Mouse (Mus musculus) heart, adult 18-20 months (tissue): ENCODE measurements around the gene Cdk6. TPM values are rescaled to one million over a fixed set of nuclear protein-coding genes. Genes with fewer than 3 reads are reported as not detected.
A peak's percentile ranks its signal among the peaks of the same experiment; 100 is the strongest.

Experiments
- DNase-seq, 2 experiments: peaks; one replicate each; pipeline ENCODE4 v3.0.0; 2021 to 2022; ENCODE audit warnings: mixed read lengths in 1 of 2
- total RNA-seq, 2 experiments: library from RNA; stranded (reverse); gene quantifications; 2 replicates each; pipeline ENCODE4 v1.2.3; 2021

The Cdk6 gene
- total RNA-seq, 2 experiments from 2014 or later = 7.3 to 8.5 TPM

DNA sequence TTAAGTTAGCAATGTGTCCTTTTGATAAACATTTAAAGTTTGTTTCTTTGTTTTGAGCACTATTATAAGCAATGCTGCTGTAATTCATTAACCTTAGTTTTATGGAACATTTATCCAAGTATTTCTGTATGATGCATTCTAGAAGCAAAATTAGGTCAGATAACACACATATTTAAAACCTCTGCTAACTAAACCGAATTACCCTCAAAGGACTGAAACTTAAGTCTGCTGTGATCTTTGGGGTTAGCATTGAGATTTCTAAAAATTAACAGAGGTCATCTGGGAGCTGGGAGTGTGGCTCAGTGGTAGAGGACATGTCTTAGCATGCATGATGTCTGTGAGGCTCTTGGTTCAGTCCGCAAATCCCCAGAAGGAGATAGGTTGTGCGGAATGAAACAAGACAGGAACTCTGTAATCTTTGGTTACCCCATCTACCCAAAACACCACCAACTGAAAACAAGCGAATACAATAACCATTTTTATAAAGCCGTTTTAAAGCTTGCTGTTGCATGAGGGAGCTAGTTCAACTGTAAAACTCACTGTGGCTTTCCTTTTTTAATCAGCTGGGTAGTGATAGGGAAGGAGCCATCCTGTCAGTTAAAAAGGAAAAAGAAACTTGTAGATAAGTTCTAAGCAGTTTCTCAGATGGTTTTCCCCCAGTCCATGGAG, 141.9 kb downstream of the Cdk6 start:
- no peak for DNase-seq

DNA sequence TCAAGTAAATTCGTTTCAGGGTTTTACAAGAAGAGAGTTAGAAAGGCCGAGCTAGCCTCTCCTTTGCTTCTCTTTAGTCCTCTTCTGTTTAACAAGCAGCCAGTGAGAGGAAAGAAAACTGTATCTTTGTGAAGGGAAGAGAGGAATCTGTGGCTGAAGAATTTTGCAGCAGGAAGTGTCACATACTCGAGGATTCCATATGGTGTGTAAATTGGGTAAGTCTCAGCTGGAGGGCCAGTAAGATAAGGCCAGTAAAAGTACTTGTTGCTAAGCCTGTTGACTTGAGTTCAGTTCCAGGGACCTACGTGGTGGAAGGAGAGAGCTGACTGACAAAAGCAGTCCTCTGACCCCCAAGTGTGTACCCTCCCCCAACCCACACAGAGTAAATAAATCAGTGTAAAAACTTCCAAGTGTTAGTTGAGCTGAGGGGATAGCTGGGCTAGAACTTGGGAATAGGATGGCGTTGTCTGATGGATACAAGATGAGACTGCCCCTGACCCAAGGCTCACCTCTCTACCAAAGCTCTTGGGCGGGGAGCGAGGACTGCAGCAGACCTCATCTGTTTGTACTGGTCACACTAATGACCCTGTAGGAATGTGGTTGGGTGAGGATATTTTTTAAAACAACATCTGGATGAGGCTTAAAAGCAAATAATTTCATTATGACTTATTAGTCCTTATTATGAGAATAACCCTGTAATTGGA, 145.4 kb downstream of the Cdk6 start:
- DNase-seq = no peak

DNA sequence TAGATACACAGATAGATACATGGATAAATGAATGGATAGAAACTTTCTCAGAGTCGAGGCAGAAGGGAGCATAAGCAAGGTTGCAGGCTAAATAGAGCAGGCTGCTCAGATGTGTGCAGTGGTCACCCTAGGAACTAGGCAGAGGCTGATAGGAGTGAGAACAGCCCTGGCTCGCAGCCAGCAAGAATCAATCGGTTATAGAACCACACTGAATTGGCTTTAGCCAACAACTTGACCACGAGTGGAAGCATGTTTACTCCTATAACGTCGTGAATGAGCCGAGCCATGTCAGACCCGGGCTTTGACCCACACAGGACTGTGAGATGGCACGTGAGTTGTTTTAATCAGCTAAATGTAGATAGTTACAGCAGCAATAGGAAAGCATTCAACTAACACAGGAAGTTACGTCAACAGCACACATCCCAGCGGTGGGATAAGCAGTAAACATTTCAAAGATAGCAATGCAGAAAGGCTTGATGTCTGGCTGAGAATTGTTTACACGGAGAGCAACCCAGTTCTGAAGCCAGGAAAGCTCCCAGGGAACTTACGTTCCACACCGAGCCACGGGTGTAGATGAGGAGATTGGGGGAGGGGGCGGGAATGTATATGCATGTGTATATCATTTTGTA, 147.0 kb downstream of the Cdk6 start:
- DNase-seq = no peak

DNA sequence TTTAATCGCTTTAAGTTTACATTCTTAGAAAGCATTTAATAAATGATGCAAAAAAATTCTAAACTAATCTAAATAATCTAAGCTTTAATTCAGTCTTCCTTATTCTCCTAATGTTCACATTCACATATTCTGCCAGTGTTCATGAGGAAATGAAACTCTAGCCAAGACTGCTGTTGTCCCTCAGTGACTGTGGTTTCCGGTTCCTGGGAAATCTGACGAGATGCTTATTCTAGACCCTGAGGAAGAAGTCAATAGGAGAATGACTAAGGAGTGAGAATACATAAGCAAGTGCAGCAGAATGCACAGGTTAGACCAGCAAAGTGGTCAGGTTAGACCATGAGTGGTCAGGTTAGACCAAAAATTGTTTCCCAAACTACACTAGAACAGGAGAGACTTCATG, 149.1 kb downstream of the Cdk6 start:
- peak; percentile 33 to 71 for DNase-seq

DNA sequence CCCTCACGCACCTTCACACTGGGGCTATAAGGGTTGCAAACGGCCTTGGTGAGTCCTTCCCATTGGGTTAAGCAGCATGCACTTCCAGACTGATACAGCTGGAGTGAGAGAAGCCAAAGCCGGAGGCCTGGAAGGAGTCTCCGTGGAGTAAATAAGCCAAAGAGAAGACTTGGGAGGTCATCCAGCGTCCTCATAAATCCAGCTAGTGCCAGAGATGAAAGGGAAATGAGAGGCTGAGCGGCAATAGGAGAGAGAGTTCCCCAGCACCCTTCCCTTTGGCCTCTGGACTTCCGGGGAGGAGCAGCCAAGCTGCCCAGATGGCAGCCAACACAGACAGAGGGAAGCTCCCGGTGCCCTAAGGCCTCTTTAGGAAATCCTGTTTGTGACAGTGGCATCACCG, 149.8 kb downstream of the Cdk6 start:
- DNase-seq = peak; percentile 76 to 86

DNA sequence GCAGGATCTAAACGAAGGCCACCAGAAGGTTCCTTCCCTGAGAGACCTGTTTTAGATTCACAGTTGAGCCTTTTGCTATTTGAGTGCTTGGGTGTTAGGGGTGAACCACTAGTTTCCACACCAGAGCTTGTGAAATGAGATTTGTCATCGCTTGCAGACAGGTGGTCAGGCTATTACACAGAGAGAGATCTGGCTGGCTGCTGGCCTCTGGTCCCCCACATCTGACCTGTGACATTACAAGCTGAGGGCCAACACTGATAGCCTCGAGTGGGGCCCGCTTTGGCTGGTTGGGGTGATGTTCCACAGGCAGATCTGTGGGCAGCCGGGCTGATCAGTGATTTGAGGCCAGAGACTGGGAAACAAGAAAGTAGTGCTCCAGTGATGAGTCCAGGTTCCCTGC, 150.6 kb downstream of the Cdk6 start:
- DNase-seq = no peak

- DNase-seq = peak in 1 of 2 experiments; percentile 48
Measured at GRCm38 (mm10) chr5:3492776-3493636, 151.7 kb downstream of the Cdk6 start.

- DNase-seq = no peak
Measured at GRCm38 (mm10) chr5:3493968-3494367, 152.7 kb downstream of the Cdk6 start.

GRCm38 (mm10) chr5:3494452-3495187, 153.3 kb downstream of the Cdk6 start:
- peak; percentile 33 to 56 for DNase-seq

GRCm38 (mm10) chr5:3497505-3497925, 156.2 kb downstream of the Cdk6 start:
- DNase-seq = no peak

DNA sequence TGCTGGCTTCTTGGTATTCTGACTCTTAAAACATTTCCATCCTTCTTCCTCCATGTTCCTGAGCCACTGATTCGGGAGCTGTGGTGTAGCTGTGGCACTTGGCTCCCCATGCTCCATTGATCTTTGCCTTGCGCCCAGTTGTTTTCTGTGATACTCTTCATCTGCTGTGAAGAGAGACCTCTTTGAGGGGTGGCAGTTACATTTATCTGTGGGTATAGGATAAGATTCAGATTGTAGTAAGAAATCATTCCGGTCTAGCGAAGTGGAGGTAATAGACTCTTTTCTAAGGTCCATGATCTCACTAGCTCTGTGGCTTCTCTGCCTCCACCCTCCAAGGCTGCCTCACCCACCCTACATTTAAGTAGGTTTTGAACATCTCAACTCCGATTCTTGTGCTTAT, 159.0 kb downstream of the Cdk6 start:
- no peak for DNase-seq

DNA sequence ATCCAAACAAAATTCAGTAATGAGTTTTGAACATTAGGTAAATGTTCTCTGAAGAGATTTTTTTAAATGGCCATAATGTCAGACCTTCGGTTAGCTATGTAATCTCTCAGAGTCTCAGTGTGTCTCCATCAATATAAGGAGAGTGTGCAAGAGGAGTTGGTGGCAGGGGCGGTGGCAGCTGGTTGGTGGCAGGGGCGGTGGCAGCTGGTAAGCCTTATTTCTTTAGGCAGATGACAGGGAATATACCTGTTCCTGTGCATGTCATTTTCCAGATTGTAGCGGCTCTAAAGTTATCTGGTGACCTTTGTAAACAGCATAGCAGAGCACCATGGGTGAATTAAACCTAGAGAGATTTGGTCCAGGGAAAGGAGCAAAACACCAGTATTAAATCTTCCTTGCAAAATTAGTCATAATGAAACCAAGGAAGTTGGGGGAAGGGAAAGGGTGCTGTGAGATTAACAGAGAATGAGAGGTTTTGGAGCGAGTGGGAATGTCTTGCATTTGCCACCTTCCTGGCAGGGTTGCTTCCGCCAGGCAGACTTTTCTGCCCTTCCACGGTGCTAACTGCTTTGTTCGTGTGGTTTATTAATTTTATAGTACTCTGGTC, 159.8 kb downstream of the Cdk6 start:
- no peak for DNase-seq

DNA sequence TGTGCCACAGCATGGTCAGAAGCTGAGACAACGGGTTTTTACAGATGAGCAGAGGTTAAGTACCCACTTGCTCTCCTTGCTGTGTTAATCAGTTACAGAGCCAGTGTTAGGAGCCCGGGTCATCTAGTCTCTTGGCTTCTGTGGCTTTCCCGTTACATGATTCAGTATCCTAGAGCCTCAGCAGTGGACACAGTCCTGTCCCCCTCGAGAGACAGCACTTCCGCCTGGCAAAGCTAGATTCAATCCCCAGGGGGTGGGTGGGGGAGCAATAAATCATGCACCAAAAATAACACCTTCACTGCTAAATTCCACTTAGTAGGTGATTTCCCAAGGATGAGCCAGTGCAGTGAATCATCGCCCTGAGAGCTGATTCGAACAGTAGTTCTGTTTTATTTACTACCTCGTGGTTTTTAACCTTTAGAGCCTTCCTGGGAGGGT, 160.3 kb downstream of the Cdk6 start:
- peak; percentile 62 to 66 for DNase-seq

DNA sequence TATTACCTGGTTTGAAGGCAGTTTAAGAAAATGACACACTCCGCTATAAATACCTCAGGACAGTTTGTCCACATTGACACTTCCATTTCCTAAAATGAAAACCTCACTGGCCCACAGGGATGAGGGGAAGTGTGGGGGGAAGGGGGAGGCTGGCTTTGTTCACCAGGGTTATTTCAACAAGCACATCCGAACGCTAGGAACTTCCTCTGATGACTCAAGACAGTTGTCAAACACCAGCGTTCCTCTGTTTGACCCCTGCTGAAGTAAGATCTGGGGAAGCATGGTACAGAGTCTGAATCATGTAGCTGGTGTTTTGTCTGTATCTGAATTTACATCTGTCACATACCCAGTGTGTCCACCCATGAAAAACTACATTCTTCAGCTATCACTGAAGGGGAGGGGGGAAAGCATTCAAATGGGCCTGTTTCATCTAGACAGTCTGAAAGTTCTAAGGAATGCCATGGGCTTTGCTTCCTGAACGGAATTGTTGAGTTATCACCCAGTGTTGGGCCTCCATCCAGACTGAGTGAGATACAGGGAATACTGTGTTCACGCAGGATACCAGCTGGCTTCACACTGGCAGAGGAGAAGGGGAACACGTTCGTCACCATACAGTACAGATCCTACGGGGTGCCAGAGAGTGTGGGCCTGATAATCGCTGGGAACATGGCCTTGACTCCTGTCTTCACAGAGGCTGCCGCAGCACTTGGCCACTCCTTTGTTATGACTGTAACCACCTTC, 161.5 kb downstream of the Cdk6 start:
- DNase-seq = peak; percentile 75 to 87

- no peak for DNase-seq
Measured at GRCm38 (mm10) chr5:3503373-3503772, 162.1 kb downstream of the Cdk6 start.

GRCm38 (mm10) chr5:3503836-3504323, 162.6 kb downstream of the Cdk6 start:
- DNase-seq = no peak

GRCm38 (mm10) chr5:3504453-3504852, 163.2 kb downstream of the Cdk6 start:
- DNase-seq = no peak

DNA sequence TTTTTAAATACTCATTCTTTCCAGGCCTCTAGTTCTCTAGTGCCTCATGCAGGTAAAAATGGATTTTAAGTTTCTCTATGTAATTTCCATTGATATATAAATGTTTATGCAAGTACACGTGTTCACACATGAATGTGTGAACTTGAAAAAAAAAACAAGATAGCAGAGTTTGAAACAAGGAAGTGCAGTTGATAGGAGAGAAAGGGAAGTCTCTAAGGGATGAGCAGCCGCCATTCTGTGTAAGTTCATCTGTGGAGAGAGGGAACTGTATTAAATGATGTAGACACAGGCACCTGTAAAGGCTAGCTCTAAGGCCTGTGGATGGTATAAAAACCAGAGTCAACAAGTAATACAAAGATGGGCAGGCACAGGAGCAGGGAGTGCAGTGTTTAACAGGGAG, 164.3 kb downstream of the Cdk6 start:
- DNase-seq = no peak

DNA sequence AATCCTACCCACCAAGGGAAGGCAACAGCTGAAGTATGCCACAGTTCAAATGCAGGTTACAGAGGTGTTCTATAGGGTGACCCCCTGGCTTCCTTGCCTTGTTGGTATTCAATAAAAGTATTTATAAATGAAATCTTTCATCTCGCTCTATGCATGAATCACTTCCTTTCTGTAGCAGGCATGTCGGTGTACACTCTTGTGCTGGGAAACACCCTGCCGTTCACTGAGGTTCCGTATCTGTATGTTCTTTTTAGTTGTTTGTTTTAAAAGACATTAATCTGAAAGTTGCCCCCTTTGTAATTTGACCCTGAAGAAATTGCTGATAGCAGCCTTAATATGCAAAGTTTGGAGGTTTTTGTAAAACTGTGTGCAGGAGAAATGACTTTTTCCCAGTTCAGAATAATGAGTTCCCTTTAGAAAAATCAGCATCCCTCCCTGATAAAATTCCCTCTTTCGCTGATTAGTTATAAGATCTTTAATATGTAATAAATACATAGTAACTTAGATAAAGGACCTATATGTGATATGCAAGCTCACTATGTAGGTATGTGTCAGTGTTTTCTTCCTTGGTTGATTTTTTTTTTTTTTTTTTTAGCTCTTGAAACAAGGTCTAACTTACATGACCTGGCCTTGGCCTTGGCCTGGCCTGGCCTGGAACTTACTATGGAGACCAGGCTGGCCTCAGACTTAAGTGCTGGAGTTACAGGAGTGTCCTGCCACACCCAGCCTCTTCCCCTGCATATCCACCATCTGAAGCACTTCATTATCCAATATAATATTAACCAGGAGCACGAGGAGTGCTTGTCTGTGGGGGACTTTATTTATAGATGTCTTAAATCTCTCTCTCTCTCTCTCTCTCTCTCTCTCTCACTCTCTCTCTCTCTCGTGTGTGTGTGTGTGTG, 167.4 kb downstream of the Cdk6 start:
- DNase-seq = no peak
